Mouse (Mus musculus) ES-E14 (cell line): ENCODE measurements at regions not wholly inside any gene's neighbourhood (a gene's known extent, or its start where the extent isn't known, plus 50 kb on each side); places are given as distances from the start of the nearest gene placed in this dataset.

ENCODE experiments used
- DNase-seq: peaks from one replicate; pipeline ENCODE4 v3.0.0-alpha.2; 2013; ENCODE audit warnings: low read depth, low spot score
- H3K27ac ChIP-seq: 2 replicates; pipeline ENCODE4 v1.5.1; 2012; ENCODE audit warnings: low read depth, mild to moderate bottlenecking, low read length, moderate library complexity, mixed read lengths; ENCODE audit not compliant: poor library complexity, insufficient read depth, severe bottlenecking
- H3K36me3 ChIP-seq: 2 replicates; pipeline ENCODE4 v1.6.1; 2012; ENCODE audit warnings: mild to moderate bottlenecking, low read length, moderate library complexity, mixed read lengths; ENCODE audit not compliant: control insufficient read depth, poor library complexity, insufficient read depth, severe bottlenecking
- H3K4me1 ChIP-seq, 2 experiments: fragments of 150-350 bp in 1 of 2; sonication (generic) in 1 of 2; 2 replicates each; pipeline ENCODE4 v1.6.1; 2012; ENCODE audit warnings: low read length in 2 of 2, mild to moderate bottlenecking in 1 of 2, mixed read lengths in 1 of 2; ENCODE audit not compliant: control insufficient read depth in 2 of 2, insufficient read depth in 2 of 2, poor library complexity in 1 of 2
- H3K4me3 ChIP-seq, 2 experiments: fragments of 150-350 bp in 1 of 2; sonication (generic) in 1 of 2; 2 replicates each; pipeline ENCODE4 v1.5.1; 2012; ENCODE audit warnings: low read length in 2 of 2, low read depth in 1 of 2, mild to moderate bottlenecking in 1 of 2, mixed read lengths in 1 of 2; ENCODE audit not compliant: insufficient read depth in 1 of 2, poor library complexity in 1 of 2, severe bottlenecking in 1 of 2
- H3K9ac ChIP-seq: 2 replicates; pipeline ENCODE4 v1.6.1; 2012; ENCODE audit warnings: low read depth, mild to moderate bottlenecking, low read length, mixed read lengths; ENCODE audit not compliant: poor library complexity, insufficient read depth, severe bottlenecking
- H3K9me3 ChIP-seq: fragments of 150-350 bp; sonication (generic); 2 replicates; pipeline ENCODE4 v1.6.1; 2012; ENCODE audit warnings: low read depth, mild to moderate bottlenecking, low read length; ENCODE audit not compliant: control insufficient read depth, insufficient read depth
- CHD2 ChIP-seq: IDR thresholded peaks from 2 replicates; pipeline ENCODE4 v1.6.1; 2014; ENCODE audit warnings: mild to moderate bottlenecking, low read depth, low read length, inconsistent platforms
- HCFC1 ChIP-seq: IDR thresholded peaks from 2 replicates; pipeline ENCODE4 v1.6.1; 2012; ENCODE audit warnings: low read length, inconsistent platforms, borderline replicate concordance; ENCODE audit not compliant: insufficient read depth
- MAFK ChIP-seq: IDR thresholded peaks from 2 replicates; pipeline ENCODE4 v1.6.1; 2014; ENCODE audit warnings: mild to moderate bottlenecking, low read depth, low read length, inconsistent platforms; ENCODE audit not compliant: insufficient read depth
- ZC3H11A ChIP-seq: IDR thresholded peaks from 2 replicates; pipeline ENCODE4 v1.6.1; 2012; ENCODE audit warnings: low read depth, mild to moderate bottlenecking, inconsistent platforms, low read length, borderline replicate concordance
- ZNF384 ChIP-seq: IDR thresholded peaks from 2 replicates; pipeline ENCODE4 v1.6.1; 2012; ENCODE audit warnings: low read depth, low read length, inconsistent platforms
- in situ Hi-C, 2 experiments: fragments of 600-800 bp; cut with MboI; formaldehyde crosslinking; loops; one replicate each; pipeline ENCODE4 v1.15.1; 2025; ENCODE audit warnings: low sequenced_read_pairs in 2 of 2, inconsistent platforms in 1 of 2; ENCODE audit not compliant: unreplicated experiment in 2 of 2

DNA sequence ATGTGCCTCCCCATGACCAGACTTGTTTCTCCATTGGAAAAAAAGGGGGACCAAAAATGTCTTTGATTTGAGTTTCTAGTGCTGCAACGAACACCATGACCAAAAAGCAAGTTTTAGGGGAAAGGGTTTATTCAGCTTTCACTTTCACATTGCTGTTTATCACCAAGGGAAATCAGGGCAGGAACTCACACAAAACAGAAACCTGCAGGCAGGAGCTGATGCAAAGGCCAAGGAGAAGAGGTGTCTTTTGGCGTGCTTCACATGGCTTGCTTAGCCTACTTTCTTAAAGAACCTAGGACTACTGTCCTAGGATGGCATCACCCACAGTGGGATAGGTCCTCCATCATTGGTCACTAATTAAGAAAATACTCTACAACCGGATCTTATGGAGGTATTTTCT lies 401.4 kb downstream of the Adcyap1 start:
- no peak overlapping the region for H3K27ac ChIP-seq
- in situ Hi-C loops: no loop called here
- no peaks in the 10 kb centered on the region for H3K36me3 ChIP-seq
- TF ChIP-seq HCFC1 (no peak), CHD2 (no peak), MAFK (no peak), ZNF384 (no peak), ZC3H11A (no peak)
- no peak overlapping the region for H3K9ac ChIP-seq
- no peak overlapping the region for H3K4me3 ChIP-seq
- no peaks in the 10 kb centered on the region for H3K4me1 ChIP-seq
- H3K9me3 ChIP-seq: no peaks in the 10 kb centered on the region
- DNase-seq: no peak

DNA sequence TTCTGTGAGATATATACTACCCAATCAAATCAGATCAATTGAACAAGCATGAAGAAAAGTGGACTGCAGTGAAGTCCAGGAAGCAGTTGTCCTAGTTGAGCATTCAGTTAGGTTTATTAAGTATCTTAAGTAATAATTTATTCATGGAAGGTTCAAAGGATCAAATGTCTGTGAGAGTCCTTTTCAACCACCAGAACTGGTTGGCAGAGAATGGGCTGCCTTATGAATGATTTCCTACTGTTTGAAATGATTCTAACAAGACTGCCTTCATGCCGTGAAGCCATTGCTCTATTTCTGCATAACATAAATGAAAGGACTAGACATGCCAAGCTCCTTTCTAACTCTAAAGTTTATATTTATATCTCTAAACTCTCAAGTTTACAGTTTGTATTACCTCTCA lies 410.4 kb downstream of the Adcyap1 start:
- Histone ChIP-seq H3K36me3 (no peaks in the 10 kb centered on the region), H3K9ac (no peak overlapping the region), H3K27ac (no peak overlapping the region), H3K9me3 (no peaks in the 10 kb centered on the region), H3K4me1 (no peaks in the 10 kb centered on the region), H3K4me3 (no peak overlapping the region)
- TF ChIP-seq HCFC1: no peak
- TF ChIP-seq ZNF384: no peak
- no peak for TF ChIP-seq CHD2
- no peak for TF ChIP-seq ZC3H11A
- no peak for TF ChIP-seq MAFK
- DNase-seq: no peak
- in situ Hi-C loops: no loop called here

DNA sequence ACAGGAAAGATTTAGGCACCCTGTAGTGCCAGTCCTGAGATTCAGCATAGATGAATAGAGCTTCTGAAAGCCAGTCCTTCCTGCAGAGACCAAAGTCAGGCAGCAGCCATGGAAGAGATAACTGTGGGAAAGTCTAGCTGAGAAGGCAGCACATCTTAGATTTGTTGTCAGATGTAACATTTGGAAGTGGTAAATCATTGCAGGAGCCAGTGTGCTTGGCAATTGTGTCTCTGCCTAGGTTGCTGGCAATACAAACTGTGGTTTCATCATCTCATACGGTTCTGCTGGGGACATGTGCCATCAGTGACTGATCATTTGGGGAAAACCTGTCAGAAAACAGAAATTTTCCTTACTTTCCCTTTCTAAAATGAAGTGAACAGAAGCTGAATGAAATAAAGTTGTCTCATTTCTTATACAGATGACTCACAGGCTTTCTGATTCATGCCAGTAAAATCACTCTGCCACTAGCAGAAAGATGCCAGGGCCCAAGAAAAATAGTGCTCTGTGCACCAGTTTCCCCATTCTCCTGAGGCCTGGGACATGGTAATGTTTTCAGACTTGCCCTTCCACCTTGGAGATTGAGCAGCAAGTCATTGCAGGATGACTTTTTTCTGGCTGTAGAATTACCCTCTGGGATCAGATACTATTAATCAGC lies 411.3 kb downstream of the Adcyap1 start:
- Histone ChIP-seq H3K9ac (no peak overlapping the region), H3K4me3 (no peak overlapping the region), H3K4me1 (no peaks in the 10 kb centered on the region), H3K36me3 (no peaks in the 10 kb centered on the region), H3K27ac (no peak overlapping the region), H3K9me3 (no peaks in the 10 kb centered on the region)
- in situ Hi-C loops: no loop called here
- TF ChIP-seq MAFK (no peak), ZNF384 (no peak), CHD2 (no peak), ZC3H11A (no peak), HCFC1 (no peak)
- no peak for DNase-seq
